Mouse (Mus musculus) forebrain, postnatal 0 days (tissue): ENCODE data around the gene Trappc3. TPM values are rescaled to one million over a fixed set of nuclear protein-coding genes. Genes with fewer than 3 reads are reported as not detected.
A peak's percentile ranks its signal among the peaks of the same experiment; 100 is the strongest.

Experiments
- ATAC-seq: fragments of 200-750 bp; cut with Nextera tagmentation; 2 replicates; pipeline ENCODE4 v1.8.0; 2017; ENCODE audit warnings: mild to moderate bottlenecking, moderate library complexity
- DNase-seq: peaks from one replicate; pipeline ENCODE4 v3.0.0-alpha.2; 2015
- H3K27ac ChIP-seq: fragments of 300-500 bp; sonication (generic); 2 replicates; pipeline ENCODE4 v1.5.1; 2014; ENCODE audit warnings: low read depth, mild to moderate bottlenecking, antibody characterized with exemption, low read length, moderate library complexity, mixed read lengths
- H3K27me3 ChIP-seq: fragments of 300-500 bp; sonication (generic); 2 replicates; pipeline ENCODE4 v1.6.1; 2014; ENCODE audit warnings: mild to moderate bottlenecking, low read length, mixed read lengths; ENCODE audit not compliant: insufficient read depth
- H3K36me3 ChIP-seq: fragments of 300-500 bp; sonication (generic); 2 replicates; pipeline ENCODE4 v1.6.1; 2014; ENCODE audit warnings: mild to moderate bottlenecking, moderate library complexity; ENCODE audit not compliant: insufficient read depth
- H3K4me1 ChIP-seq: fragments of 300-500 bp; sonication (generic); 2 replicates; pipeline ENCODE4 v1.6.1; 2014; ENCODE audit warnings: antibody characterized with exemption; ENCODE audit not compliant: insufficient read depth
- H3K4me2 ChIP-seq: fragments of 300-500 bp; sonication (generic); 2 replicates; pipeline ENCODE4 v1.6.1; 2014; ENCODE audit warnings: low read depth, mild to moderate bottlenecking, moderate library complexity
- H3K4me3 ChIP-seq: fragments of 300-500 bp; sonication (generic); 2 replicates; pipeline ENCODE4 v1.5.1; 2014; ENCODE audit warnings: low read depth, low read length, mixed read lengths
- H3K9ac ChIP-seq: fragments of 300-500 bp; sonication (generic); 2 replicates; pipeline ENCODE4 v1.6.1; 2014; ENCODE audit warnings: mild to moderate bottlenecking
- H3K9me3 ChIP-seq: fragments of 300-500 bp; sonication (generic); 2 replicates; pipeline ENCODE4 v1.6.1; 2016; ENCODE audit warnings: low read length
- CTCF ChIP-seq: sonication (generic); IDR thresholded peaks from 2 replicates; pipeline ENCODE4 v1.5.1; 2016; ENCODE audit warnings: antibody characterized with exemption, control low read depth, low read depth
- WGBS: fragments of 180-500 bp; shearing (Covaris S2); extraction: QIAGEN DNeasy Blood & Tissue Kit; methylation state at CpG from one replicate; pipeline ENCODE4 v1.1.7; 2014; 5-methylcytosine and 5-hydroxymethylcytosine counted together
- polyA plus RNA-seq: library from polyadenylated mRNA; unstranded; fragments of >200 nt; fragmentation: Nextera tagmentation; extraction: Ambion mirVana; gene quantifications from 2 replicates; pipeline ENCODE4 v1.2.1, GENCODE M21; 2015
- total RNA-seq: library from RNA; depleted of rRNA; stranded (reverse); fragments of >200 nt; gene quantifications from 2 replicates; pipeline ENCODE4 v1.2.3, GENCODE M21; 2014; rRNA removed

The Trappc3 gene
- total and polyA plus RNA-seq, 2 experiments from 2014 or later: 143 to 199 TPM

DNA sequence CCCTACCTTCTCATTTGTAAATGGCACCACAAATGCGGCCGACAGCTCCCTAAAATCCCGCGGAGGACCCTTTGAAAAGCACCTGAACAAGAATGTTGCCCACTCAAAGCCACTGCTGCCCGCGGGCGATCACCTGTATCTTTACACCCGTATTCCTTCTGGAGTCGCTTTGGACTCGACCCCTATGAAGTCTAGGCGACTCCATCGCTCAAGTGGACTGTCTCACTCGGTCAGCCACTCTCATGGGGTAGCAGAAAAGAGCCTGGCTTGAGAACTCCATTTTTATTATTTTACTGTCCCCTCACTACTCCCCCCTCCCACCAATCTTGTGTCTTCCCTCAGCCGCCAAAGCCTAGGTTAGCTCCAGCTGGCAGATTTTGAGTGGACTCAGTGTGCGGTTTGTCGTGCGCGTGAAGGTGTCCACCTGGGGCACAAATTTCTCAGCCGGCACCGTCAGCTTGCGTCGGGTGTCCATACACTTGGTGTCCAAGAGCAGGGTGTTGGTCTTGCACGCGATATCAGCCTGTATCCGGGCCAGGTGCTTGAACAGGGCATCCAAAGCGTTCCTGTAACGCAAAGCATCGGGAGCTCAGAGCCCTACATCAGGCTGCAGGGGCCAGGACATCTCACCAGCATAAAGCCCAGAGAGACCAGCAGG is 59.9 kb downstream of the Trappc3 start:
- no peaks in the 10 kb centered on the region for H3K27me3 ChIP-seq
- ATAC-seq: no peak
- peak overlapping the region; percentile 83 for H3K4me3 ChIP-seq
- H3K9me3 ChIP-seq: no peaks in the 10 kb centered on the region
- no peak overlapping the region for H3K27ac ChIP-seq
- DNase-seq: no peak
- no peak for TF ChIP-seq CTCF
- 58% methylated on average over 28 of the region's 28 CpGs for WGBS
- H3K4me2 ChIP-seq: peak overlapping the region; percentile 47
- peaks cover 18% of the 10 kb centered on the region for H3K36me3 ChIP-seq
- H3K9ac ChIP-seq: peak overlapping the region; percentile 25; the same call in 1 of the 2 replicates
- peaks cover 8% of the 10 kb centered on the region for H3K4me1 ChIP-seq

- H3K36me3 ChIP-seq: peaks cover 11% of the 10 kb centered on the region
- TF ChIP-seq CTCF: no peak
- WGBS: 96% methylated on average over 13 of the region's 13 CpGs
- H3K9me3 ChIP-seq: no peaks in the 10 kb centered on the region
- DNase-seq: no peak
- H3K4me3 ChIP-seq: no peak overlapping the region
- no peaks in the 10 kb centered on the region for H3K27me3 ChIP-seq
- H3K27ac ChIP-seq: no peak overlapping the region
- peaks cover 8% of the 10 kb centered on the region for H3K4me1 ChIP-seq
- H3K9ac ChIP-seq: no peak overlapping the region
- H3K4me2 ChIP-seq: no peak overlapping the region
- no peak for ATAC-seq
Measured at GRCm38 (mm10) chr4:126322646-126323045, 60.5 kb downstream of the Trappc3 start.

- peak overlapping the region; percentile 45; the same call in 1 of the 2 replicates for H3K27ac ChIP-seq
- TF ChIP-seq CTCF: no peak
- DNase-seq (peak; percentile 24), ATAC-seq (no peak)
- no peaks in the 10 kb centered on the region for H3K9me3 ChIP-seq
- H3K4me1 ChIP-seq: peaks cover 8% of the 10 kb centered on the region
- WGBS: 16% methylated on average over 13 of the region's 13 CpGs
- H3K4me2 ChIP-seq: peak overlapping the region; percentile 21; the same call in 1 of the 2 replicates
- H3K36me3 ChIP-seq: no peaks in the 10 kb centered on the region; the same call in 1 of the 2 replicates
- H3K9ac ChIP-seq: no peak overlapping the region; the same call in 1 of the 2 replicates
- H3K4me3 ChIP-seq: no peak overlapping the region
- no peaks in the 10 kb centered on the region for H3K27me3 ChIP-seq
Measured at GRCm38 (mm10) chr4:126324861-126325260, 62.7 kb downstream of the Trappc3 start.

DNA sequence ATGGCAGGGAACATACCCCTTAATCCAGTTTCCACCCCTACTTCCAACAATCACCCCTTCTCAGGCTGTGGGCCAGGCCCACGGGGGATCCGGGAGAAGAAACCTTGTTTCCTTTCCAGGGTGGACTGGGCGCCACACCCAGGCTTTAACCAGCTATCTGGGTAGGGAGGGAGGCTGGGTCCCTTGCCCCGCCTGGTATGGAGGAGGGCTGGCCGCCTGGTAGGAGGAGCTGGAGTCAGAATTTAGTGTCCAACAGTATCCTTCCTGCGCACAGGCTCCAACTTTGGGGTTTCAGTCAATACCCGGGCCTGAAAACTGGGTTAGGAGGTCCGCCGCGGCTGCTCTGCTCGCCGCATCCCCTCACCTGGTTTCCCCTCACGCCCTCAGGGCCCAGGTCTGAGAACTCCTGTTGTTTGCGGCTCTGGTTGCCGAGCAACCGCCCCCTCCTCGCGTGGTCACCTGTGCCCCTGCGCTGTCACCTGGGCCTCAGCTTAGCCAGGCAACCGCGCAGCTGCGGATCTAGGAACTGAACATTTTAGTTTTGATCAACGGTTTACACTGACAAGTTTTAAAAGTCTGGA is 63.2 kb downstream of the Trappc3 start, which contains the start of gene Tekt2:
Tekt2 (minus strand) TSS at position 408 of the 581 bp plus-strand sequence.
- Histone ChIP-seq H3K36me3 (no peaks in the 10 kb centered on the region), H3K27ac (peak within 1 kb of the TSS; percentile 45; the same call in 1 of the 2 replicates), H3K4me3 (no peak within 1 kb of the TSS), H3K9me3 (no peaks in the 10 kb centered on the region), H3K27me3 (no peaks in the 10 kb centered on the region), H3K4me2 (peak within 1 kb of the TSS; percentile 21; the same call in 1 of the 2 replicates), H3K4me1 (peaks cover 6% of the 10 kb centered on the region), H3K9ac (no peak within 1 kb of the TSS; the same call in 1 of the 2 replicates)
- no peak for ATAC-seq
- TF ChIP-seq CTCF: no peak
- DNase-seq: no peak
- WGBS: 12% methylated on average over 23 of the region's 23 CpGs

Other genes starting within 250 kb of the Trappc3 start
- gene Csf3r, start 237.8 kb upstream of the Trappc3 start, total RNA-seq: 0.43 and 1.3 TPM in 2 replicates
- gene Csf3r, start 237.8 kb upstream of the Trappc3 start, polyA plus RNA-seq: 0.38 and 0.77 TPM in 2 replicates
- gene Mrps15, start 215.4 kb upstream of the Trappc3 start, total RNA-seq: 52.1 and 58.2 TPM in 2 replicates
- gene Mrps15, start 215.4 kb upstream of the Trappc3 start, polyA plus RNA-seq: 116 and 120 TPM in 2 replicates
- 30.8 and 32.8 TPM in 2 replicates for gene Oscp1, start 203.8 kb upstream of the Trappc3 start, total RNA-seq
- gene Oscp1, start 203.8 kb upstream of the Trappc3 start, polyA plus RNA-seq: 37.4 and 43.7 TPM in 2 replicates
- gene Lsm10, start 165.7 kb upstream of the Trappc3 start, total RNA-seq: 36.1 and 37.1 TPM in 2 replicates
- gene Lsm10, start 165.7 kb upstream of the Trappc3 start, polyA plus RNA-seq: 54.5 and 59.5 TPM in 2 replicates
- gene Stk40, start 158.4 kb upstream of the Trappc3 start, total RNA-seq: 11.7 and 19.6 TPM in 2 replicates
- 13.3 and 14.9 TPM in 2 replicates for gene Stk40, start 158.4 kb upstream of the Trappc3 start, polyA plus RNA-seq
- 12.9 and 14.4 TPM in 2 replicates for gene Eva1b, start 114.6 kb upstream of the Trappc3 start, total RNA-seq
- gene Eva1b, start 114.6 kb upstream of the Trappc3 start, polyA plus RNA-seq: 10.6 and 12.6 TPM in 2 replicates
- 1.0 and 2.1 TPM in 2 replicates for gene Sh3d21, start 98.8 kb upstream of the Trappc3 start, total RNA-seq
- 1.4 and 1.7 TPM in 2 replicates for gene Sh3d21, start 98.8 kb upstream of the Trappc3 start, polyA plus RNA-seq
- 113 and 165 TPM in 2 replicates for gene Thrap3, start 59.6 kb upstream of the Trappc3 start, total RNA-seq
- gene Thrap3, start 59.6 kb upstream of the Trappc3 start, polyA plus RNA-seq: 92.4 and 111 TPM in 2 replicates
- gene Map7d1, start 6.0 kb upstream of the Trappc3 start, total RNA-seq: 105 and 115 TPM in 2 replicates
- gene Map7d1, start 6.0 kb upstream of the Trappc3 start, polyA plus RNA-seq: 63.6 and 71.1 TPM in 2 replicates
- gene Col8a2, start 24.5 kb downstream of the Trappc3 start, total RNA-seq: 6.5 and 11.6 TPM in 2 replicates
- gene Col8a2, start 24.5 kb downstream of the Trappc3 start, polyA plus RNA-seq: 2.5 and 3.0 TPM in 2 replicates
- 72.1 and 74.8 TPM in 2 replicates for gene Adprhl2, start 59.4 kb downstream of the Trappc3 start, total RNA-seq
- 77.8 and 83.3 TPM in 2 replicates for gene Adprhl2, start 59.4 kb downstream of the Trappc3 start, polyA plus RNA-seq
- gene Tekt2, start 63.4 kb downstream of the Trappc3 start, total RNA-seq: 2.1 and 3.4 TPM in 2 replicates
- gene Tekt2, start 63.4 kb downstream of the Trappc3 start, polyA plus RNA-seq: 9.7 and 16.3 TPM in 2 replicates
- gene Ago3, start 167.2 kb downstream of the Trappc3 start, total RNA-seq: 7.3 and 11.4 TPM in 2 replicates
- gene Ago3, start 167.2 kb downstream of the Trappc3 start, polyA plus RNA-seq: 9.6 and 13.2 TPM in 2 replicates
- gene Ago1, start 206.3 kb downstream of the Trappc3 start, total RNA-seq: 33.2 and 35.7 TPM in 2 replicates
- gene Ago1, start 206.3 kb downstream of the Trappc3 start, polyA plus RNA-seq: 4.5 and 4.7 TPM in 2 replicates